10 mouse cellular contexts compared by ENCODE assay signal in the genomic region with DNA sequence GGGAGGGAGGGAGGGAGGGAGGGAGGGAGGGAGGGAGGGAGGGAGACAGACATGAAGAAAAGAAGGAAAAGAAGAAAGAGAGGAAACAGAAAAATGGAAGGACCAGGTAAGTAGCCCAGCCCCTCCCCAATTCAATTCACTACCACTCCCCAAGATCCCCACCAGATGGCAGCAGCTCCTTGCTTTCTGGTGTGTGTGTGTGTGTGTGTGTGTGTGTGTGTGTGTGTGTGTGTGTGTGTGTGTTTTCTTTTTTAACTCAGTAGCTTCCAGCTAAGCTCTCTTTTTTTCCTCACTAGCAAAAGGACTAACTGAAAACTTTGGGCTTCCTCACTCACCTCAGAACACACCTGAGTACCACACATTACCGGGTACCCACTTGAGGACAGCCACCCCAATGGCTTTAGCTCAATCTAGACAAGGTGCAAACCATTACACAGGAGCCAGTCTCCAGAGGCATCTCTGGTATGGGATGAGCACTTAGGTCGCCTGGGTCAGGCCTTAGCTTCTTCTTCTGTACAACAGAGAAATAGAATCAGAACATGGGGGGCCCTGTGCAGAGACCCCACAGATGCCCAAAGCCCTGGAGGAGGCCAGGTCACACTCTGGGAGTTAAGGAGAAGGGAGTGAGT.
DNase-seq lines count a peak whose midpoint lies in the region; ATAC-seq and TF ChIP-seq lines count a peak whose summit lies in the region.
"Had no signal": no experiment of that assay in that cellular context is flagged by ENCODE, and none has a peak within 500 bp of the region (broad histone marks: within the 10 kb centered on the region; RNA-seq: fewer than 3 reads in every experiment).

No protein-coding gene starts in this region.

- peak; percentile 50 to 58 for DNase-seq in left cerebral cortex, adult 2 months (ENCODE audit: extremely low spot score in 1 of 2, low spot score in 2 of 2)
- no peak for DNase-seq in left cerebral cortex, adult 11 months (ENCODE audit: low spot score)
- DNase-seq in adrenal gland, adult 18-20 months (ENCODE audit: low spot score in 2 of 2) = peak; percentile 49 to 52
- peak; percentile 81 for DNase-seq in forebrain, embryonic 11.5 days (ENCODE audit: low spot score)
- DNase-seq in kidney, postnatal 0 days (ENCODE audit: low spot score) = peak; percentile 73
- DNase-seq in lung, postnatal 14 days = peak; percentile 55
- DNase-seq in retina, postnatal 1 day = peak; percentile 77

- TF ChIP-seq CTCF in left cerebral cortex, adult 2 months (IDR thresholded peaks at IDR 0.05) = peak; percentile 39
- TF ChIP-seq CTCF in kidney, postnatal 0 days (IDR thresholded peaks at IDR 0.05; ENCODE audit: low read depth) = peak; percentile 94

- no peak overlapping the region for H3K4me2 ChIP-seq in forebrain, embryonic 11.5 days (ENCODE audit: low read depth, low read length, severe bottlenecking)
- no peak overlapping the region for H3K4me2 ChIP-seq in kidney, postnatal 0 days (ENCODE audit: low read length)
- H3K4me2 ChIP-seq: midbrain, embryonic 12.5 days had no signal

- intact Hi-C loops in left cerebral cortex, adult 2 months (cut with DNase I) = no loop called here

- no peak for ATAC-seq in forebrain, embryonic 11.5 days (replicated peaks; ENCODE audit: low FRiP score)
- 0 out of 2 replicates have a peak, but pooled peaks have one; percentile 30 for ATAC-seq in kidney, postnatal 0 days (replicated peaks; ENCODE audit: low FRiP score, low read depth)
- ATAC-seq in megakaryocyte-erythroid progenitor cell, adult 5-6 weeks (replicated peaks; ENCODE audit: low FRiP score, low TSS enrichment, poor library complexity, severe bottlenecking) = no peak

- 57% methylated on average over 2 of the region's 2 CpGs for WGBS in forebrain, embryonic 11.5 days
- 56% methylated on average over 2 of the region's 2 CpGs for WGBS in kidney, postnatal 0 days

- H3K27ac ChIP-seq in left cerebral cortex, adult 2 months = no peak overlapping the region
- no peak overlapping the region for H3K27ac ChIP-seq in forebrain, embryonic 11.5 days (ENCODE audit: low read depth, low read length)
- no peak overlapping the region for H3K27ac ChIP-seq in kidney, postnatal 0 days
- H3K27ac ChIP-seq: midbrain, embryonic 12.5 days had no signal

- H3K4me3 ChIP-seq in left cerebral cortex, adult 2 months = no peak overlapping the region
- no peak overlapping the region for H3K4me3 ChIP-seq in forebrain, embryonic 11.5 days (ENCODE audit: low read depth, low read length)
- H3K4me3 ChIP-seq in kidney, postnatal 0 days (replicated peaks; ENCODE audit: low read depth, low read length) = no peak overlapping the region
- H3K4me3 ChIP-seq: erythroblast, embryonic 14.5 days; midbrain, embryonic 12.5 days had no signal

- no peaks in the 10 kb centered on the region for H3K4me1 ChIP-seq in forebrain, embryonic 11.5 days (replicated peaks; ENCODE audit: control insufficient read depth, insufficient read depth, low read length)
- no peaks in the 10 kb centered on the region for H3K4me1 ChIP-seq in kidney, postnatal 0 days (replicated peaks; ENCODE audit: insufficient read depth, low read length)

- H3K9ac ChIP-seq in forebrain, embryonic 11.5 days (ENCODE audit: low read length) = no peak overlapping the region
- H3K9ac ChIP-seq in kidney, postnatal 0 days (ENCODE audit: low read depth, low read length) = no peak overlapping the region
- H3K9ac ChIP-seq: midbrain, embryonic 12.5 days had no signal

- H3K36me3 ChIP-seq in forebrain, embryonic 11.5 days (ENCODE audit: control insufficient read depth, insufficient read depth, low read length) = no peaks in the 10 kb centered on the region
- H3K36me3 ChIP-seq in kidney, postnatal 0 days (ENCODE audit: insufficient read depth, low read length) = no peaks in the 10 kb centered on the region
- H3K36me3 ChIP-seq: midbrain, embryonic 12.5 days had no signal

- H3K9me3 ChIP-seq in forebrain, embryonic 11.5 days (ENCODE audit: control insufficient read depth, low read length) = no peaks in the 10 kb centered on the region
- H3K9me3 ChIP-seq in kidney, postnatal 0 days (replicated peaks; ENCODE audit: low read length) = no peaks in the 10 kb centered on the region
- H3K9me3 ChIP-seq: midbrain, embryonic 12.5 days had no signal

- H3K27me3 ChIP-seq in forebrain, embryonic 11.5 days (ENCODE audit: control insufficient read depth, insufficient read depth, low read length) = no peaks in the 10 kb centered on the region
- no peaks in the 10 kb centered on the region for H3K27me3 ChIP-seq in kidney, postnatal 0 days (ENCODE audit: insufficient read depth, low read length)
- H3K27me3 ChIP-seq: midbrain, embryonic 12.5 days had no signal
